Mouse (Mus musculus): ENCODE measurements around the gene Mroh9.
A peak's percentile ranks its signal among the peaks of the same experiment; 100 is the strongest.

The Mroh9 gene

DNA sequence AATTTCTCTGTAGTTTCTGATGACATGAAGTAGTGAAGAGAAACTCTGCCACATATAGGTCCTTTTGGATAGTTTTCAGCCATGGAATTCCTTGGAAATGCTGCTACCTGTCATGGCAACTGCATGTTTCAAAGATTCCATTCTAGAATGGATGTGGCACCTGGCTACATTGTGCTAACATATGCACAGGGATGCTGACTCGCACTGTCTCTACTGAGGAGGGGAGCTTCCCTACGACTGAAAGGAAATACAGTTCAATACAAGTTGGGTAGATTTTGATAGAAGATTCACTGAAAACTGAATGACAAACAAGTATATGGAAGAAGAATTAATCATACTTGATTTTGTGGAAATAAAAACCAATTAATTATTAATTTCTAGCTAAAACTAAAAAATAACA, at the start of gene Mroh9:
TSS of gene Mroh9 (minus strand) at position 101 of the 400 bp plus-strand sequence.
- no peak for DNase-seq

GRCm38 (mm10) chr1:163129976-163130375, 44.5 kb upstream of the Mroh9 start:
- no peak for DNase-seq

GRCm38 (mm10) chr1:163129129-163129900, 43.8 kb upstream of the Mroh9 start:
- no peak for DNase-seq

DNA sequence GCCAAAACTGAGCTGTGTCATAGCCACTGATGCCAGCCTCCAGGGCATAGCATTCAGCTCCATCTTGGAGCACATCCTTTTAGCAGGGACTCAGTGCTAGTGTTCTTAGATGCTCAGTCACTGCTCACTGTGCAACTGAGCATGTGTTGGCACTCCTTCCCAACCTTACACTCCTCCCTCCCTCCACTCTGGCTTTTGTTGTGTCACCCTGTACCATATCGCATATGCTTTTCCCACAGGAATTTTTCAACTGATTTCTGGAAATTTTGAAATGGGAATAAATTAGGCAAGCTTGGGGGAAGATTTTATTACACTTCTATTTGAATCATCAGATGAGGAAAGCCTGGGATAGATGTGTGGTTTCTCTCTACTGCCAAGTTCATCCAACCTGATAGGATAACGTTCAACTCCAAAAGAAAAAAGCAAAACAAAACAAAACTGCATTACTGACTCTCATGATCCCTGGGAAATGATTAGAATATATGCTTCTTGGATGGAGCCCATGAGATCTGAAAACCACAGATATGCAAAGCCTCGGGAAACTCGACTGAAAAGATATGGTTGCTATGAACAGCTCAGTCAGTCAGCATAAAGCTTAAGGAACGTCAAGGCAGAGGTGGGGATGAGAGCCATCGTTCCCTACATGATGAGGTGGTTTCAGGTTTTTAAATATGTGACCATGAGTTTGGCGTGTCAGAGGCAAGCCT, 40.9 kb upstream of the Mroh9 start:
- no peak for DNase-seq

- DNase-seq: no peak
Observed at GRCm38 (mm10) chr1:163122414-163122813, 36.9 kb upstream of the Mroh9 start.

DNA sequence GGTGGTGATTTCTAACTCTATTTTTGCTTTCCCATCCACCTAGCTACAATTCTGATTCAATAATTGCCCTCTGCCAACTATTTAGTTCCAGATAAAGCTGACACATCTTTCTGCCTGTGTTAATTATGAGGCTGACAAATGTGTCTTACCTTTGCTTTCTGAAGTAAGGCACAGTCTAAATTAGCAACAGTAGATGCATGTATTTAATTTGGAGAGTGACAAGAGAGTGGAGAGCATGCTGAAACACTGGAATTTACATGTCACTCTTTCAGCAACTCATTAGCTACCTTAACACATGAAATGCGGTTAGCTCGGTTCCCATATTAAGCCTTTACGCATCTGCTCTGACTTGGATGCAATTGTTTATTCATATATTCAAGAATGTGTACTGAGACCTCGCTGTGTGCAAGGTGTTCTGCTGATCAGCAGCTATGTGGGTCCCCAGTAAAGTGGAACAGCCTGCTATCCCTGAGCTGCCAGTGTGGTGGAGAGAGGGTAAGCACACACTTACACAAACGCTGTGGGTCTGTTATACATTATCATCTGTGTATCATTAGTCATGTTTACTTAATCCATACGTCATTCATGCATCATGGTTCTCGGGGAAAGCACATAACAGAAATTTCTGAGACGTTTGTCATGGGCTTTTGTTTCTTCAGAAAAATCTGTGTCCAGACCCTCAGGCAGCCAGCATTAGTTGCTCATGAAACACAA, 28.1 kb upstream of the Mroh9 start:
- no peak for DNase-seq

- DNase-seq: no peak
Observed at GRCm38 (mm10) chr1:163112482-163113164, 27.2 kb upstream of the Mroh9 start.

DNA sequence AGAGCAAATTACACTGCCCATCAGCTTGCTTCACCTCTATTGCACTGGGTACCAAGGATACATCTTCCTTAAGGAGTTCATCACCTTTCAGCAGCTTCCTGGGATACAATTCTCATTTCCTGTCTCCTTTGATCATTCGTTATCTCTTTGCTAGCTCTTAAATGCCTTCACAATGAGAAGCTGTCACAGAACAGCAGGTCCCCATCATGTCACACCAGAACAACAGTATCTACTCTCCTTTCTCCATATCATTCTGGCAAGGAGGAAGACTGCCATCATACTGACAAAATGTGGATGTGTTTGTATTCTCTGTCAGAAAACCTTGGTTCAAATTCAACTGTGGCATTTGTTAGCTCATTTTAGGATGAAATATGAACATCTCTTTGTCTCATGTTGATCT, 19.5 kb upstream of the Mroh9 start:
- DNase-seq: no peak

DNA sequence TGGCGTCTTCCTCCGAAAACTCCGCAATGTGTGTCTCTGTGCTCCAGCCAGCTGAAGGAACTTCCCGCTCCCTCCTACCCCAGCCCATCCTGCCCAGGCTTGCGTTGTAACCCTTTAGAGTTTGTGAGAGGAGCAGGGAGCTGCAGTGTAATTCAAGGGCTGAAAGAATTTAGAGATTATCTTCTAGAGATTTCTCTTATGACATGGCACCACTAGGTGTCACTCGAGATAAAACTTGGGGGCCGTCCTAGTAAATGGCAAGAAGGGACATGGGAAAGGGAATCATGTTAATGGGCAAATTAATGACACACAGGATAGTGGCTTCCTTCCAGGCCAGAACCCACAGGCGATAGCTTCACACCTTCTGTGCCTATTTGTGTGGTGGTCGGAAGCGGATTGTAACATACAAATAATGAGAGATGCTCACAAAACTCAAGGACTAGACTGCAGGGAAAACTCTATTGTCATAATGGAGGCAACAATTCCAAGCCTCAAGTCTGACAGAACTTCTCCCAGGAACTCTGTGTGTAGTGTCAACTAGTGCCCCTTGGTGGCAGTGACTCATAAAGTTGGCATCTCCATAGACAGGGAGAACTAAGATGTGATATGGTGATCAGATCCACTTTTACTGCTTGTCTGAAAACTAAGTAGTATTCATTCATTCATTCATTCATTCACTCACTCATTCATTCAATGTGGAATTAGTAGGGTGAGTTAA, 6.1 kb upstream of the Mroh9 start:
- DNase-seq: peak; percentile 2 to 10

GRCm38 (mm10) chr1:163070502-163070901, 15.0 kb downstream of the Mroh9 start:
- peak; percentile 15 to 65 for DNase-seq

DNA sequence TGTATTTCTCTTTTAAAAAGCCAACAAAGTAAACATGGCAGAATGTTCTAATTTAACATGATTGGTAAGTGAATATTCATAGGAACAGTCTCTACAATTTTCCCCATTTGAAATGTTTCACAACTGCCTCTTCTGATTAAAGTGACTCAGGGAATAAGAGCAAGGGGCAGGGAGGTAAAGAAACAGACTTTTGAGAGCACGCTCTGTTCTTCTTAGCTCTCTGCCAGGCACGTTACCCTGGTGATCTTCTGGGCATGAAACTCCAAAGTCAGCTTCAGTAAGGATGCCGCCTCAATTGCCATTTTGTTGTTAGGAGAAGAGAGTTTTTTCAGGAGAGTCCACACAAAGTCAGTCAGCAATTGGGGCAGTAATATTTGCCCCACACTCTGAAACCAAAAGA, 25.1 kb downstream of the Mroh9 start:
- DNase-seq: no peak

DNA sequence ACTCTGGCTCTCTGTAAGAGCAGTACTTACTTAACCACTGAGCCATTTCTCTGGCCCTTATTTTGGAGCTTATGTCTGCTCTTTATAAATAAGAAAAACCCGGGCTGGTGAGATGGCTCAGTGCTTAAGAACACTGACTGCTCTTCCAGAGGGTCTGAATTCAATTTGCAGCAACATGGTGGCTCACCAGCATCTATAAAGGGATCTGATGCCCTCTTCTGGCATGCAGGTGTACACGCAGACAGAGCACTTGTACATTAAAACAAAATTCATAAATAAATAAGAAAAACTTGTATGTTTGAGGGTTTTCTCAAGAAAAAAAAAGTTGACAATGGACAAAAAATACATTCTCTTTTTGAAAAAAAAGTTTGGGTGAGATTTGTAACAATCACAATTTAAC, 28.1 kb downstream of the Mroh9 start:
- peak; percentile 13 to 19 for DNase-seq

DNA sequence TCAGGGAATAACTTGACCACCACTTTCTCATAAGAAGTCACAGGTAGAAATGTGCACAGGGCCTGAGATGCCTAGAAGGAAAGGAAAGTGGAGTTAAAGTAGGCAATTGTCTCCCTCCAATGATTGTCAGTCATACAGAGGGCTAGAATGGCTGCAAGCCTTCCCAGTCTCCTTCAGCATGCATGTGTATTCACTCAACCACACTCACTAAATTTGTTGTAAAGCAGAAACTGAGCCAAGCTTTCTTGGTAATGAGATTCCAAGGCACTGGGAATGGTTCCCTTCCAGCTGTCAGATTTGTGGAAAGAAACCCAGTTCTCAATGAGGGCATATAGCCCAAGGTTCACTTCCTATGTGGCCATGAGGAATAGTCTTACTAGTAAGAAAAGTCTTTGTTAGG, 29.8 kb downstream of the Mroh9 start:
- DNase-seq: no peak

- DNase-seq: no peak
Observed at GRCm38 (mm10) chr1:163023075-163023474, 62.4 kb downstream of the Mroh9 start.

DNA sequence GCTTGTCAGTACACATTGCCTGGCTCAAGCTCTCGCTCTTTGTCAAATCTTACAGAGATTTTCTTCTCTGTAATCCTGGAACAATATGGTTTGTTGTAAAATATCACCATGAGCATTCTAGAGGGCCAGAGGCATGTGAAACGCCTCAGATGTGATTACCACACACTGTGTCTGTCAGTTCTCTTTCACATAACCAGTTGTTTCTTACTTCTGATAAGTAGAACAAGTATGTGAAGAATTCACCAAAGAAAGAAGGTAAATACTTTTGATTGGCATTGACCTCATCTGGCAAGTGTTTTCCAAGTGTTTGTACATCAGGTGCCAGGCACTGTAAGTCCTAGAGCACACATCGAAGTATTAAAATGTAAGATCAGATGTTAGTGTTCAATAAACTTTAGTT, 76.2 kb downstream of the Mroh9 start:
- no peak for DNase-seq

GRCm38 (mm10) chr1:163003496-163003895, 82.0 kb downstream of the Mroh9 start:
- no peak for DNase-seq

DNA sequence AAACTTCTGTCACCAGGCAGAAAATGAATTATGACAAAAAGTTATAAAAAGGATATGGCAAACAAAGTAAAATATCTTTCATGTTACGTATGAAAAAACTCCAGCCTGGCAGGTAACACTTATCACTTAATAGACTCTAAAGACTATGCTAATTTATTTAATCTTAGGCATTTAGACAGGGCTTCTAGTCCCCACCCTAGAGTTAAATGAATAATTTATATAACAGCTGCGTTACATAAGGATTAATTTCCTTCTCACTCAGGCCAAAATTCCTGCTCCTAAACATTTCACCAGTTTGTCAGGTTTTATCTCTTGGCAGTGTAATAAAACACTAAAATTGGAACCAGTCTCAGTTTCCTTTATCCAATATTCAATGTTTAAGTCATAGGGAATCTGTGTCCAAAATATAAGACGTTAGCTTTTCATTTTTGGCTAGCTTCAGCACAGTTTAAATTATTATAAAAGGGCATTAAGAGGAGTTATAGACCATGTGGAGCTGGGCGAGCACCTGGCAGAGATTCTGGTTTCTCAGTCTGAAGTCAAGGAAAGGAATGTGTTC, 84.1 kb downstream of the Mroh9 start:
- no peak for DNase-seq

- DNase-seq: peak in 1 of 2 experiments; percentile 22
Observed at GRCm38 (mm10) chr1:162987546-162987945, 97.9 kb downstream of the Mroh9 start.

DNA sequence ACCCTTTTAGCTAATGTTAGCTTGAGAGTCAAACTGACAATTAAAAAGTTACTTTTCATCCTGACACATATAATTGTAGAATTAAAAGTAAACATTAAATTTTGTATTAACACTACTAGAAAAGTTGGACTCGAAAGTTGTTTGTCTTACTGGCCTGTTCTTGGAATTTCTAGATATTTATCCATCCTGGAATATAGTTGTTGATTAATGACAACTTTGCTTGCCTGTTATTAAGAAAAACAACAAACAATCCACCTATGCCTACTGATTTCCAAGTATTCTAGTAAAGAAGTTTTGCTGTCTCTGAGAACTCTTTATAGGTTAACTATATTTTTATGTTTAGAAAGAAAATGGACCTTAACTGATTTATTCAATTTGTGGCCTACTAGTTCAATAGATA, 98.7 kb downstream of the Mroh9 start:
- DNase-seq: no peak

- no peak for DNase-seq
Observed at GRCm38 (mm10) chr1:162986121-162986748, 99.2 kb downstream of the Mroh9 start.

DNA sequence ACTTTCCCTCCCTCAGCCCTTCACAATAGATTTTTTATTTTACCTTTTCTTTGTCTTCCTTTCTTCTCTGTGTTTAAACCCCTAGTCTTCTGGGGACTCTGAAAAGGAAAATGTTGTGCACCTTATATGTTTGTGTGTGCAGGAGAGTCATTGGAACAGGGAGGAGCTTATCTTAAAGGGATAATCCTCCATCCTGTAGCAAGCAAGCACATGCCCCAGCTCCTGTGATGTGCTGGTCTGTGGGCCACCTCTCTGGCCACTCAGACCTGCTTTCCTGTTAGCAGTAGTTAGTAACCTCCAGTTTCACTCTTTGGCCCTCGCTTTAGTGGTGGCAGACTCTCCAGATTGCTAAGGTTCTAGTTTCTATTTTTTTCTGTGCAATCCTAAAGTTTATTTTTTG, 101.0 kb downstream of the Mroh9 start, which contains the start of gene Fmo3:
TSS of gene Fmo3 (minus strand) at position 101 of the 400 bp plus-strand sequence.
- DNase-seq: no peak

Measured in kidney, adult 8-10 months (tissue).